Mouse (Mus musculus): ENCODE data around the gene Deup1. TPM values are rescaled to one million over a fixed set of nuclear protein-coding genes. Genes with fewer than 3 reads are reported as not detected.
"Not testable (repeated sequence)": the region's sequence is repeated elsewhere in the genome, so short reads cannot be mapped to it uniquely, and the experiment has no call there.

Deup1 gene
- polyA plus RNA-seq, 1 experiment from 2014 or later, result 0.26 TPM

- WGBS, result 90% methylated on average over 6 of the region's 6 CpGs
- ATAC-seq (replicated peaks; ENCODE audit: low FRiP score, low TSS enrichment, low read depth); H3K36me3 ChIP-seq (ENCODE audit: control insufficient read depth, insufficient read depth, low read length): not testable (repeated sequence)
Observed at GRCm38 (mm10) chr9:15551073-15551472, 76.7 kb downstream of the Deup1 start.

GRCm38 (mm10) chr9:15550461-15550961 lies 77.2 kb downstream of the Deup1 start:
- Histone ChIP-seq H3K27ac (ENCODE audit: low read depth) (no peak overlapping the region), H3K4me3 (ENCODE audit: low read depth, low read length) (no peak overlapping the region), H3K9me3 (ENCODE audit: control insufficient read depth, low read length) (no peaks in the 10 kb centered on the region), H3K4me2 (ENCODE audit: low read length) (no peak overlapping the region), H3K36me3 (ENCODE audit: control insufficient read depth, insufficient read depth, low read length) (no peaks in the 10 kb centered on the region), H3K27me3 (replicated peaks; ENCODE audit: control insufficient read depth, insufficient read depth, low read length) (no peaks in the 10 kb centered on the region), H3K4me1 (replicated peaks; ENCODE audit: control insufficient read depth, insufficient read depth, low read length) (no peaks in the 10 kb centered on the region; the same call in 1 of the 2 replicates), H3K9ac (ENCODE audit: low read length) (no peak overlapping the region)
- 83% methylated on average over 4 of the region's 4 CpGs for WGBS
- ATAC-seq (replicated peaks; ENCODE audit: low FRiP score, low TSS enrichment, low read depth), result no peak
- no peak for DNase-seq (ENCODE audit: low spot score)

More at GRCm38 (mm10) chr9:15551073-15551472, 76.7 kb downstream of the Deup1 start:
- not testable (repeated sequence) for H3K4me2 ChIP-seq (ENCODE audit: low read length); H3K4me1 ChIP-seq (replicated peaks; ENCODE audit: control insufficient read depth, insufficient read depth, low read length); DNase-seq (ENCODE audit: low spot score); H3K9ac ChIP-seq (ENCODE audit: low read length); H3K27ac ChIP-seq (ENCODE audit: low read depth); H3K27me3 ChIP-seq (replicated peaks; ENCODE audit: control insufficient read depth, insufficient read depth, low read length); H3K9me3 ChIP-seq (ENCODE audit: control insufficient read depth, low read length); H3K4me3 ChIP-seq (ENCODE audit: low read depth, low read length)

- Histone ChIP-seq H3K4me2 (ENCODE audit: low read length) (no peak overlapping the region), H3K27me3 (replicated peaks; ENCODE audit: control insufficient read depth, insufficient read depth, low read length) (no peaks in the 10 kb centered on the region), H3K4me3 (ENCODE audit: low read depth, low read length) (no peak overlapping the region), H3K9me3 (ENCODE audit: control insufficient read depth, low read length) (no peaks in the 10 kb centered on the region), H3K36me3 (ENCODE audit: control insufficient read depth, insufficient read depth, low read length) (0 out of 2 replicates have a peak, but pooled peaks cover 4% of the 10 kb centered on the region), H3K9ac (ENCODE audit: low read length) (no peak overlapping the region), H3K4me1 (replicated peaks; ENCODE audit: control insufficient read depth, insufficient read depth, low read length) (no peaks in the 10 kb centered on the region), H3K27ac (ENCODE audit: low read depth) (0 out of 2 replicates have a peak overlapping the region, but pooled peaks have one; percentile 7)
- 0 out of 2 replicates have a peak, but pooled peaks have one; percentile 34 for ATAC-seq (replicated peaks; ENCODE audit: low FRiP score, low TSS enrichment, low read depth)
- DNase-seq (ENCODE audit: low spot score), result no peak
- WGBS, result 42% methylated on average over 5 of the region's 5 CpGs
Observed at GRCm38 (mm10) chr9:15541735-15542354, 85.9 kb downstream of the Deup1 start.

- H3K9ac ChIP-seq (ENCODE audit: low read length), result no peak overlapping the region
- H3K27ac ChIP-seq (ENCODE audit: low read depth), result no peak overlapping the region
- WGBS, result 88% methylated on average over 8 of the region's 8 CpGs
- DNase-seq (ENCODE audit: low spot score) (no peak), ATAC-seq (replicated peaks; ENCODE audit: low FRiP score, low TSS enrichment, low read depth) (no peak)
- H3K36me3 ChIP-seq (ENCODE audit: control insufficient read depth, insufficient read depth, low read length), result 0 out of 2 replicates have a peak, but pooled peaks cover 4% of the 10 kb centered on the region
- H3K4me3 ChIP-seq (ENCODE audit: low read depth, low read length), result no peak overlapping the region
- H3K9me3 ChIP-seq (ENCODE audit: control insufficient read depth, low read length), result no peaks in the 10 kb centered on the region
- H3K27me3 ChIP-seq (replicated peaks; ENCODE audit: control insufficient read depth, insufficient read depth, low read length), result no peaks in the 10 kb centered on the region
- peaks cover 10% of the 10 kb centered on the region; the same call in 1 of the 2 replicates for H3K4me1 ChIP-seq (replicated peaks; ENCODE audit: control insufficient read depth, insufficient read depth, low read length)
- H3K4me2 ChIP-seq (ENCODE audit: low read length), result no peak overlapping the region
Observed at GRCm38 (mm10) chr9:15538979-15539533, 88.7 kb downstream of the Deup1 start.

GRCm38 (mm10) chr9:15537455-15538048 lies 90.2 kb downstream of the Deup1 start:
- ATAC-seq (replicated peaks; ENCODE audit: low FRiP score, low TSS enrichment, low read depth) (no peak), DNase-seq (ENCODE audit: low spot score) (no peak)
- WGBS, result 91% methylated on average over 3 of the region's 3 CpGs
- Histone ChIP-seq H3K36me3 (ENCODE audit: control insufficient read depth, insufficient read depth, low read length) (0 out of 2 replicates have a peak, but pooled peaks cover 4% of the 10 kb centered on the region), H3K27me3 (replicated peaks; ENCODE audit: control insufficient read depth, insufficient read depth, low read length) (no peaks in the 10 kb centered on the region), H3K9ac (ENCODE audit: low read length) (no peak overlapping the region), H3K9me3 (ENCODE audit: control insufficient read depth, low read length) (no peaks in the 10 kb centered on the region), H3K4me3 (ENCODE audit: low read depth, low read length) (no peak overlapping the region), H3K4me2 (ENCODE audit: low read length) (no peak overlapping the region), H3K4me1 (replicated peaks; ENCODE audit: control insufficient read depth, insufficient read depth, low read length) (peaks cover 13% of the 10 kb centered on the region; the same call in 1 of the 2 replicates), H3K27ac (ENCODE audit: low read depth) (no peak overlapping the region)

GRCm38 (mm10) chr9:15536861-15537426 lies 90.8 kb downstream of the Deup1 start:
- Histone ChIP-seq H3K36me3 (ENCODE audit: control insufficient read depth, insufficient read depth, low read length) (0 out of 2 replicates have a peak, but pooled peaks cover 4% of the 10 kb centered on the region), H3K27ac (ENCODE audit: low read depth) (no peak overlapping the region), H3K27me3 (replicated peaks; ENCODE audit: control insufficient read depth, insufficient read depth, low read length) (no peaks in the 10 kb centered on the region), H3K9ac (ENCODE audit: low read length) (no peak overlapping the region), H3K9me3 (ENCODE audit: control insufficient read depth, low read length) (no peaks in the 10 kb centered on the region), H3K4me3 (ENCODE audit: low read depth, low read length) (no peak overlapping the region), H3K4me1 (replicated peaks; ENCODE audit: control insufficient read depth, insufficient read depth, low read length) (peaks cover 13% of the 10 kb centered on the region; the same call in 1 of the 2 replicates), H3K4me2 (ENCODE audit: low read length) (no peak overlapping the region)
- WGBS, result 90% methylated on average over 5 of the region's 5 CpGs
- ATAC-seq (replicated peaks; ENCODE audit: low FRiP score, low TSS enrichment, low read depth), result no peak
- DNase-seq (ENCODE audit: low spot score), result no peak

- Histone ChIP-seq H3K27ac (ENCODE audit: low read depth) (no peak overlapping the region), H3K4me2 (ENCODE audit: low read length) (no peak overlapping the region), H3K27me3 (replicated peaks; ENCODE audit: control insufficient read depth, insufficient read depth, low read length) (no peaks in the 10 kb centered on the region), H3K4me3 (ENCODE audit: low read depth, low read length) (no peak overlapping the region), H3K9ac (ENCODE audit: low read length) (no peak overlapping the region), H3K4me1 (replicated peaks; ENCODE audit: control insufficient read depth, insufficient read depth, low read length) (peaks cover 13% of the 10 kb centered on the region; the same call in 1 of the 2 replicates), H3K36me3 (ENCODE audit: control insufficient read depth, insufficient read depth, low read length) (0 out of 2 replicates have a peak, but pooled peaks cover under 1% of the 10 kb centered on the region), H3K9me3 (ENCODE audit: control insufficient read depth, low read length) (no peaks in the 10 kb centered on the region)
- 42% methylated on average over 5 of the region's 5 CpGs for WGBS
- DNase-seq (ENCODE audit: low spot score) (no peak), ATAC-seq (replicated peaks; ENCODE audit: low FRiP score, low TSS enrichment, low read depth) (no peak)
Observed at GRCm38 (mm10) chr9:15535418-15535817, 92.3 kb downstream of the Deup1 start.

GRCm38 (mm10) chr9:15534110-15534509 lies 93.6 kb downstream of the Deup1 start:
- H3K9ac ChIP-seq (ENCODE audit: low read length), result no peak overlapping the region
- no peak overlapping the region for H3K4me3 ChIP-seq (ENCODE audit: low read depth, low read length)
- no peaks in the 10 kb centered on the region for H3K36me3 ChIP-seq (ENCODE audit: control insufficient read depth, insufficient read depth, low read length)
- 83% methylated on average over 2 of the region's 2 CpGs for WGBS
- H3K27ac ChIP-seq (ENCODE audit: low read depth), result no peak overlapping the region
- H3K4me2 ChIP-seq (ENCODE audit: low read length), result no peak overlapping the region
- H3K9me3 ChIP-seq (ENCODE audit: control insufficient read depth, low read length), result no peaks in the 10 kb centered on the region
- ATAC-seq (replicated peaks; ENCODE audit: low FRiP score, low TSS enrichment, low read depth) (no peak), DNase-seq (ENCODE audit: low spot score) (no peak)
- peaks cover 21% of the 10 kb centered on the region for H3K4me1 ChIP-seq (replicated peaks; ENCODE audit: control insufficient read depth, insufficient read depth, low read length)
- H3K27me3 ChIP-seq (replicated peaks; ENCODE audit: control insufficient read depth, insufficient read depth, low read length), result no peaks in the 10 kb centered on the region
